Mouse (Mus musculus) limb, embryonic 10.5 days (tissue): ENCODE data around the gene Krtcap3. TPM values are rescaled to one million over a fixed set of nuclear protein-coding genes. Genes with fewer than 3 reads are reported as not detected.

Experiments used
- DNase-seq: peaks from one replicate; pipeline ENCODE4 v3.0.0-alpha.2; 2017; ENCODE audit warnings: low spot score
- H3K27ac ChIP-seq: fragments of 300-500 bp; sonication (generic); 2 replicates; pipeline ENCODE4 v1.5.1; 2016; ENCODE audit warnings: mild to moderate bottlenecking
- H3K27me3 ChIP-seq: fragments of 300-500 bp; sonication (generic); 2 replicates; pipeline ENCODE4 v1.6.1; 2016; ENCODE audit warnings: low read depth, mild to moderate bottlenecking; ENCODE audit not compliant: poor library complexity, severe bottlenecking
- H3K36me3 ChIP-seq: fragments of 300-500 bp; sonication (generic); 2 replicates; pipeline ENCODE4 v1.6.1; 2016; ENCODE audit warnings: mild to moderate bottlenecking, moderate library complexity
- H3K4me1 ChIP-seq: fragments of 300-500 bp; sonication (generic); 2 replicates; pipeline ENCODE4 v1.6.1; 2016
- H3K4me3 ChIP-seq: fragments of 300-500 bp; sonication (generic); 2 replicates; pipeline ENCODE4 v1.5.1; 2016; ENCODE audit warnings: mild to moderate bottlenecking, moderate library complexity
- H3K9me3 ChIP-seq: fragments of 300-500 bp; sonication (generic); replicated peaks from 2 replicates; pipeline ENCODE4 v1.6.1; 2016; ENCODE audit warnings: mild to moderate bottlenecking
- WGBS: fragments of 180-500 bp; shearing (Covaris S2); methylation state at CpG from one replicate; pipeline ENCODE4 v1.1.7; 2016; 5-methylcytosine and 5-hydroxymethylcytosine counted together
- polyA plus RNA-seq: library from polyadenylated mRNA; unstranded; fragments of >200 nt; fragmentation: Nextera tagmentation; extraction: Ambion mirVana; gene quantifications from 2 replicates; pipeline ENCODE4 v1.2.1, GENCODE M21; 2016

Gene Krtcap3
- polyA plus RNA-seq, 1 experiment from 2014 or later, result 26.7 TPM

- DNase-seq, result peak; percentile 49
- peak overlapping the region; percentile 98 for H3K4me3 ChIP-seq
These were observed 30.1 kb upstream of the Krtcap3 start for GRCm38 (mm10) chr5:31221304-31221945.

GRCm38 (mm10) chr5:31222696-31223095 lies 28.8 kb upstream of the Krtcap3 start:
- H3K9me3 ChIP-seq, result no peaks in the 10 kb centered on the region
- no peak overlapping the region for H3K27ac ChIP-seq
- H3K4me1 ChIP-seq, result peaks cover 5% of the 10 kb centered on the region; the same call in 1 of the 2 replicates
- DNase-seq, result no peak
- WGBS, result 93% methylated on average over 9 of the region's 9 CpGs
- no peaks in the 10 kb centered on the region for H3K27me3 ChIP-seq
- no peaks in the 10 kb centered on the region for H3K36me3 ChIP-seq
- H3K4me3 ChIP-seq, result no peak overlapping the region

More at GRCm38 (mm10) chr5:31221304-31221945, 30.1 kb upstream of the Krtcap3 start:
- Histone ChIP-seq H3K4me1 (peaks cover 5% of the 10 kb centered on the region; the same call in 1 of the 2 replicates), H3K36me3 (peaks cover 8% of the 10 kb centered on the region; the same call in 1 of the 2 replicates), H3K9me3 (no peaks in the 10 kb centered on the region), H3K27ac (peak overlapping the region; percentile 96), H3K27me3 (no peaks in the 10 kb centered on the region)
- 15% methylated on average over 11 of the region's 11 CpGs for WGBS

- Histone ChIP-seq H3K9me3 (no peaks in the 10 kb centered on the region), H3K27me3 (no peaks in the 10 kb centered on the region), H3K4me3 (no peak overlapping the region), H3K4me1 (no peaks in the 10 kb centered on the region), H3K27ac (no peak overlapping the region), H3K36me3 (no peaks in the 10 kb centered on the region)
- WGBS, result 78% methylated on average over 1 of the region's 1 CpGs
- no peak for DNase-seq
These were observed 24.9 kb upstream of the Krtcap3 start for GRCm38 (mm10) chr5:31226641-31227040.

GRCm38 (mm10) chr5:31240637-31241521 lies 10.6 kb upstream of the Krtcap3 start, which contains the start of the genes Nrbp1 and Gm9970:
Gene Nrbp1 (plus strand): TSS chr5:31240864.
Gene Gm9970 (minus strand): TSS chr5:31241232.
- H3K27ac ChIP-seq, result peak within 1 kb of the TSS; percentile 97

GRCm38 (mm10) chr5:31241522-31242034 lies 9.9 kb upstream of the Krtcap3 start:
- 1% methylated on average over 13 of the region's 13 CpGs for WGBS
- Histone ChIP-seq H3K4me3 (peak overlapping the region; percentile 96), H3K9me3 (no peaks in the 10 kb centered on the region), H3K27ac (peak overlapping the region; percentile 97), H3K36me3 (peaks cover 31% of the 10 kb centered on the region), H3K4me1 (peaks cover 13% of the 10 kb centered on the region), H3K27me3 (no peaks in the 10 kb centered on the region)
- DNase-seq, result no peak

More at GRCm38 (mm10) chr5:31240637-31241521, 10.6 kb upstream of the Krtcap3 start, which contains the start of the genes Nrbp1 and Gm9970:
- Histone ChIP-seq H3K36me3 (peaks cover 24% of the 10 kb centered on the region), H3K27me3 (no peaks in the 10 kb centered on the region), H3K4me3 (peak within 1 kb of the TSS; percentile 96), H3K4me1 (peaks cover 13% of the 10 kb centered on the region), H3K9me3 (no peaks in the 10 kb centered on the region)
- under 1% methylated on average over 102 of the region's 103 CpGs for WGBS
- DNase-seq, result peak; percentile 94

GRCm38 (mm10) chr5:31242191-31242590 lies 9.3 kb upstream of the Krtcap3 start:
- Histone ChIP-seq H3K4me1 (peaks cover 13% of the 10 kb centered on the region), H3K36me3 (peaks cover 37% of the 10 kb centered on the region), H3K9me3 (no peaks in the 10 kb centered on the region), H3K27me3 (no peaks in the 10 kb centered on the region), H3K27ac (no peak overlapping the region), H3K4me3 (peak overlapping the region; percentile 96)
- WGBS, result 48% methylated on average over 10 of the region's 10 CpGs
- DNase-seq, result no peak

- Histone ChIP-seq H3K4me1 (peaks cover 38% of the 10 kb centered on the region), H3K36me3 (peaks cover 96% of the 10 kb centered on the region), H3K27ac (peak overlapping the region; percentile 88), H3K27me3 (no peaks in the 10 kb centered on the region), H3K9me3 (no peaks in the 10 kb centered on the region), H3K4me3 (peak overlapping the region; percentile 58)
- 53% methylated on average over 4 of the region's 4 CpGs for WGBS
- no peak for DNase-seq
These were observed 775 bp upstream of the Krtcap3 start for GRCm38 (mm10) chr5:31250716-31251115.

GRCm38 (mm10) chr5:31252151-31252550 lies 660 bp downstream of the Krtcap3 start:
- peak; percentile 60 for DNase-seq
- peaks cover 38% of the 10 kb centered on the region for H3K4me1 ChIP-seq
- 40% methylated on average over 10 of the region's 10 CpGs for WGBS
- no peaks in the 10 kb centered on the region for H3K27me3 ChIP-seq
- no peaks in the 10 kb centered on the region for H3K9me3 ChIP-seq
- H3K27ac ChIP-seq, result peak overlapping the region; percentile 88
- peaks cover 92% of the 10 kb centered on the region for H3K36me3 ChIP-seq
- H3K4me3 ChIP-seq, result peak overlapping the region; percentile 58

- DNase-seq, result peak; percentile 48
- Histone ChIP-seq H3K9me3 (no peaks in the 10 kb centered on the region), H3K36me3 (peaks cover 92% of the 10 kb centered on the region), H3K27me3 (no peaks in the 10 kb centered on the region), H3K4me1 (peaks cover 38% of the 10 kb centered on the region), H3K4me3 (peak overlapping the region; percentile 58), H3K27ac (peak overlapping the region; percentile 88)
- 67% methylated on average over 16 of the region's 16 CpGs for WGBS
These were observed 1.5 kb downstream of the Krtcap3 start for GRCm38 (mm10) chr5:31252795-31253545.

GRCm38 (mm10) chr5:31253806-31254205 lies 2.3 kb downstream of the Krtcap3 start:
- WGBS, result 95% methylated on average over 8 of the region's 8 CpGs
- no peaks in the 10 kb centered on the region for H3K27me3 ChIP-seq

GRCm38 (mm10) chr5:31254452-31254851 lies 3.0 kb downstream of the Krtcap3 start:
- Histone ChIP-seq H3K4me3 (no peak overlapping the region), H3K27ac (no peak overlapping the region), H3K36me3 (peaks cover 89% of the 10 kb centered on the region), H3K27me3 (no peaks in the 10 kb centered on the region), H3K4me1 (peaks cover 38% of the 10 kb centered on the region), H3K9me3 (no peaks in the 10 kb centered on the region)
- 91% methylated on average over 7 of the region's 7 CpGs for WGBS
- DNase-seq, result peak; percentile 26

More at GRCm38 (mm10) chr5:31253806-31254205, 2.3 kb downstream of the Krtcap3 start:
- Histone ChIP-seq H3K4me3 (no peak overlapping the region), H3K4me1 (peaks cover 38% of the 10 kb centered on the region), H3K36me3 (peaks cover 89% of the 10 kb centered on the region), H3K27ac (peak overlapping the region; percentile 88), H3K9me3 (no peaks in the 10 kb centered on the region)
- DNase-seq, result peak; percentile 29

- no peak overlapping the region for H3K27ac ChIP-seq
- no peaks in the 10 kb centered on the region for H3K9me3 ChIP-seq
- no peaks in the 10 kb centered on the region for H3K27me3 ChIP-seq
- no peak for DNase-seq
- 88% methylated on average over 8 of the region's 8 CpGs for WGBS
- no peak overlapping the region for H3K4me3 ChIP-seq
- H3K4me1 ChIP-seq, result peaks cover 38% of the 10 kb centered on the region
- peaks cover 89% of the 10 kb centered on the region for H3K36me3 ChIP-seq
These were observed 3.4 kb downstream of the Krtcap3 start for GRCm38 (mm10) chr5:31254901-31255300.
